Mouse (Mus musculus) ES-Bruce4 (cell line): ENCODE data around the gene Wsb1.
"Not testable (repeated sequence)": the region's sequence is repeated elsewhere in the genome, so short reads cannot be mapped to it uniquely, and the experiment has no call there.

Source experiments
- CTCF ChIP-seq: IDR thresholded peaks from one replicate; pipeline ENCODE4 v1.8.1; 2011; ENCODE audit warnings: low read depth, low read length
- POLR2A ChIP-seq: IDR thresholded peaks from one replicate; pipeline ENCODE4 v1.8.1; 2011; ENCODE audit warnings: low read length; ENCODE audit not compliant: insufficient read depth

DNA sequence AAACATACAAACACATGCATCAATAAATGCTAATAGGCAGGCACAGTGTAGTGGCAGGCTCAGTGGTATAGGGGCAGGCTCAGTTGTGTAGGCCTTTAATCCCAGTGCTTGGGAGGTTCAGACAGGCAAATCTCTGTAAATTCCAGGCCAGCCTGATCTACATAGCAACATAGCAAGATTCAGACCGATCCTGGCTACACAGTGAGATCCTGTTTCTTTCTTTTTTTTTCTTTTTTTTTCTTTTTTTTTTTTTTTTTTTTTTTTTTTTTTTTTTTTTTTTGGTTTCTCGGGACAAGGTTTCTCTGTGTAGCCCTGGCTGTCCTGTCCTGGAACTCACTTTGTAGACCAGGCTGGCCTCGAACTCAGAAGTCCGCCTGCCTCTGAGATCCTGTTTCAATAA lies 5.7 kb upstream of the Wsb1 start:
- TF ChIP-seq CTCF, POLR2A: not testable (repeated sequence)
